Mouse (Mus musculus): Measurements from ENCODE around the gene Sgsm1.

Sgsm1 gene

GRCm38 (mm10) chr5:113280138-113280856 is 30.3 kb downstream of the Sgsm1 start:
- peak; percentile 52 for DNase-seq

- no peak for DNase-seq
These were observed 34.7 kb downstream of the Sgsm1 start for GRCm38 (mm10) chr5:113275839-113276238.

GRCm38 (mm10) chr5:113271207-113271811 is 39.3 kb downstream of the Sgsm1 start:
- peak; percentile 50 for DNase-seq

- DNase-seq: no peak
These were observed 40.5 kb downstream of the Sgsm1 start for GRCm38 (mm10) chr5:113270043-113270442.

GRCm38 (mm10) chr5:113268246-113268645 is 42.3 kb downstream of the Sgsm1 start:
- DNase-seq: no peak

GRCm38 (mm10) chr5:113265637-113266036 is 44.9 kb downstream of the Sgsm1 start:
- no peak for DNase-seq

- no peak for DNase-seq
These were observed 59.8 kb downstream of the Sgsm1 start for GRCm38 (mm10) chr5:113250806-113251205.

- no peak for DNase-seq
These were observed 61.2 kb downstream of the Sgsm1 start for GRCm38 (mm10) chr5:113249263-113249930.

- DNase-seq: no peak
These were observed 80.4 kb downstream of the Sgsm1 start for GRCm38 (mm10) chr5:113230196-113230595.

- peak; percentile 78 for DNase-seq
These were observed 83.9 kb downstream of the Sgsm1 start, which contains the start of gene Tmem211 for GRCm38 (mm10) chr5:113226632-113227102. Gene Tmem211 (plus strand): TSS chr5:113226909.

- no peak for DNase-seq
These were observed 84.7 kb downstream of the Sgsm1 start for GRCm38 (mm10) chr5:113225686-113226435.

- DNase-seq: no peak
These were observed 85.3 kb downstream of the Sgsm1 start for GRCm38 (mm10) chr5:113225271-113225670.

GRCm38 (mm10) chr5:113223888-113224287 is 86.7 kb downstream of the Sgsm1 start:
- no peak for DNase-seq

- peak; percentile 22 for DNase-seq
These were observed 89.3 kb downstream of the Sgsm1 start, which contains the start of gene 2900026A02Rik for GRCm38 (mm10) chr5:113221147-113221865. Gene 2900026A02Rik (minus strand): TSS chr5:113221236.

GRCm38 (mm10) chr5:113220383-113221146 is 90.0 kb downstream of the Sgsm1 start:
- DNase-seq: no peak

- no peak for DNase-seq
These were observed 90.7 kb downstream of the Sgsm1 start for GRCm38 (mm10) chr5:113219876-113220275.

- no peak for DNase-seq
These were observed 91.1 kb downstream of the Sgsm1 start for GRCm38 (mm10) chr5:113219450-113219849.

- no peak for DNase-seq
These were observed 91.9 kb downstream of the Sgsm1 start for GRCm38 (mm10) chr5:113218617-113219235.

- no peak for DNase-seq
These were observed 93.5 kb downstream of the Sgsm1 start for GRCm38 (mm10) chr5:113217076-113217475.

- DNase-seq: no peak
These were observed 94.1 kb downstream of the Sgsm1 start for GRCm38 (mm10) chr5:113216328-113216960.
